Mouse (Mus musculus): ENCODE results near the gene Ahsa1. TPM values are rescaled to one million over a fixed set of nuclear protein-coding genes. Genes with fewer than 3 reads are reported as not detected.

Gene Ahsa1
- total RNA-seq (2023): 104 TPM

GRCm38 (mm10) chr12:87266108-87266826, at the start of gene Ahsa1, which contains the start of gene Vipas39:
Ahsa1 (plus strand) TSS chr12:87266479.
Vipas39 (minus strand) TSS chr12:87266256.

GRCm38 (mm10) chr12:87238632-87239031, 27.6 kb upstream of the Ahsa1 start, which contains the start of gene Noxred1:
Noxred1 (minus strand) TSS chr12:87238732.

DNA sequence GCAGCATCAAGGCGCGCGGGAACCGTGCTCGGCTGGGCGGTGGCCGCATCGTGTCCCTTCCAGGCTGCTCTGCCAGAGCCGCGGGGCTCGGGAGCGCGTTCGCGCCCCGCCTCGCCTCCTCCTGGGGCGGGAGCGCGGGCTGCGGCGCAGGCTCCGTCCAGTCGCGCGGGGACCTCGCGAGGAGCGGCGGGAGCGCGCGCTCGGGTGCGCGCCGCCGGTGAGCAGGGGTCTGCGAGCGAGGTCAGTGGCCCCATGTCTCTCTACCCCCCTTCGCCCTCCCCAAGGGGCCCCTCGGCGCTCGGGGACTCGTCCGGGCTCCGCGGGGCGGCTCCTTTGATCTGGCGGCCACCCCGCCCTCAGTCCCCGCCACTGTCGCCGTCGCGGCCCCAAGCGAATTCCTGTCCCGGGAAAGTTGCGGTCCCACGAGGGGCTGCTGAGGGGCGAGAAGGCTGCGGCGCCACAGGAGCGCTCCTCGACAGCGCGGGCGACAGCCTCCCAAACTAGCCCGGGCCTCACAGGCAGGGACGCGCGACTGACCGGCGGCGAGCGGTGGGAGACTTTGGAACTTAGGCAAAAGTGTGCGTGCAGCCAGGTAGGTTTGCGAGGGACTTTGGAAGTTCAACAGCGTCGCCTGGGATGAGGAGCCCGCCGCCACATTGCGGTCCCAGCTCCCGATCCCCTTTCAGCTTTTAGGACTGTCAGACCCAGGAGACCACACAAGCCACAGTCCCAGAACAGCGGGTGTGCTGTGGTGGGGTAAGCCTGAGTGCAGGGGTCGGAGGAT, 33.6 kb downstream of the Ahsa1 start, which contains the start of gene Ism2:
Gene Ism2 (minus strand): TSS at position 49 of the 784 bp plus-strand sequence.

Other genes with a start within 250 kb of the Ahsa1 start
- not detected for gene Tmem63c, start 245.1 kb upstream of the Ahsa1 start, total RNA-seq (2023)
- gene Ngb, start 163.9 kb upstream of the Ahsa1 start, total RNA-seq (2023): 0.77 TPM
- 13.7 TPM for gene Gstz1, start 119.3 kb upstream of the Ahsa1 start, total RNA-seq (2023)
- 6.8 TPM for gene Pomt2, start 118.5 kb upstream of the Ahsa1 start, total RNA-seq (2023)
- gene Samd15, start 66.8 kb upstream of the Ahsa1 start, total RNA-seq (2023): 1.8 TPM
- 13.7 TPM for gene Tmed8, start 66.0 kb upstream of the Ahsa1 start, total RNA-seq (2023)
- 1.6 TPM for gene Noxred1, start 27.7 kb upstream of the Ahsa1 start, total RNA-seq (2023)
- gene Vipas39, start 223 bp upstream of the Ahsa1 start, total RNA-seq (2023): 27.3 TPM
- gene Ism2, start 33.2 kb downstream of the Ahsa1 start, total RNA-seq (2023): not detected
- gene Sptlc2, start 121.9 kb downstream of the Ahsa1 start, total RNA-seq (2023): 82.5 TPM
- 30.9 TPM for gene Slirp, start 177.4 kb downstream of the Ahsa1 start, total RNA-seq (2023)
- gene Alkbh1, start 177.5 kb downstream of the Ahsa1 start, total RNA-seq (2023): 97.2 TPM
- 87.4 TPM for gene Snw1, start 205.8 kb downstream of the Ahsa1 start, total RNA-seq (2023)
- not detected for gene Gm5788, start 228.2 kb downstream of the Ahsa1 start, total RNA-seq (2023)
- not detected for gene Gm8300, start 247.8 kb downstream of the Ahsa1 start, total RNA-seq (2023)